Mouse (Mus musculus) frontal cortex, adult (tissue): ENCODE measurements around the gene Gm44965.

ENCODE experiments used
- ATAC-seq: cut with Nextera tagmentation; 2 replicates; pipeline ENCODE4 v1.9.2; 2017; ENCODE audit warnings: mild to moderate bottlenecking, moderate library complexity, mixed read lengths; ENCODE audit not compliant: low TSS enrichment

The Gm44965 gene

DNA sequence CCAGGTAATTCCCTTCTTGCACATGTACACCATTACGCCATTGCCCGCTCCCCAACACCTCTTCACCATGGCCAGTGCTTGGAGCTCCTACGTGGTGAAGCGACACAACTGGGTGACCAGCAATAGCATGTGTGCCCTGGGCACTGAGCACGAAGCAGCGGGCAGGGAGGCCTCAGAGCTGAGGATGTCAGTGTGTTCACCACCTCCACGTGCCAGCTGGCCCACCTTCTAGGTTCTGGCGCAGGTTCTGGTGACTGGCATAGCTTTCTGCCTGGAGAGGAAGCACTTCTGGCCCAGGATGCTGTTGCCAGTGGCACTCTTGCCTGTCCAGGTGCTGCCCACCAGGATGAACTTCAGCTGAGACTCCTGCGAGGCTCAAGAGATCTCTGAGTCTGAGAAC is 71.7 kb downstream of the Gm44965 start:
- no peak for ATAC-seq

DNA sequence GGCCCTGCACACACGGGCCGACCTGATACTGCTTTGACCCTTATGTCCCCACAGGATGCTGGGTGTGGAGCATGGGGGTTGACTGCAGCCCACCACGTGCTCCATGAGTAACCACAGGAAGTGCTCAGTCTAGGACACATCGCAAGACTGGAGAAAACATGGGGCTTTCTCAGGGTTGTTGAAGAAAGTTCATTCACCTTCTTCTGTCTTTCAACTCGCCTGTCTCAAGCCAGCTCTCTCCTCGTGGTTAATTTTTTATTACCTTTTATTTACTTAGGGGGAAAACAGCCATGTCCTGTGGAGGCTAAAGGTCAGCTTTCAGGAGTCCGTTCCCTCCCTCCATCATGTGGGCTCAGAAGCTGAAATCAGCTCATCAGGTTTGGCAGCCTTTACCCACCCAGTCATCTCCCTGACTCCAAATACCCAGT is 72.4 kb downstream of the Gm44965 start:
- ATAC-seq, result no peak

- ATAC-seq, result no peak
Measured at GRCm38 (mm10) chr6:48668022-48668421, 74.3 kb downstream of the Gm44965 start.
